Mouse (Mus musculus): ENCODE data around the gene Nr1i3. TPM values are rescaled to one million over a fixed set of nuclear protein-coding genes. Genes with fewer than 3 reads are reported as not detected.

The Nr1i3 gene
- polyA plus RNA-seq, 1 experiment from 2014 or later = 0.23 TPM

Other genes with a start within 250 kb of the Nr1i3 start
- 0.31 TPM in 1 of 2 replicates, not detected in the other for gene Fcgr2b, start 237.4 kb upstream of the Nr1i3 start, polyA plus RNA-seq (2014; fragmentation: Nextera tagmentation; extraction: Ambion mirVana)
- gene Fcgr4, start 195.1 kb upstream of the Nr1i3 start, polyA plus RNA-seq (2014; fragmentation: Nextera tagmentation; extraction: Ambion mirVana) = 0.21 and 0.35 TPM in 2 replicates
- gene Fcgr3, start 149.0 kb upstream of the Nr1i3 start, polyA plus RNA-seq (2014; fragmentation: Nextera tagmentation; extraction: Ambion mirVana) = 4.3 TPM in 2 replicates
- 1.5 and 2.9 TPM in 2 replicates for gene Cfap126, start 100.1 kb upstream of the Nr1i3 start, polyA plus RNA-seq (2014; fragmentation: Nextera tagmentation; extraction: Ambion mirVana)
- gene Sdhc, start 63.4 kb upstream of the Nr1i3 start, polyA plus RNA-seq (2014; fragmentation: Nextera tagmentation; extraction: Ambion mirVana) = 272 and 277 TPM in 2 replicates
- gene Mpz, start 63.3 kb upstream of the Nr1i3 start, polyA plus RNA-seq (2014; fragmentation: Nextera tagmentation; extraction: Ambion mirVana) = 0.13 TPM in 1 of 2 replicates, not detected in the other
- gene Pcp4l1, start 17.7 kb upstream of the Nr1i3 start, polyA plus RNA-seq (2014; fragmentation: Nextera tagmentation; extraction: Ambion mirVana) = 7.3 and 8.2 TPM in 2 replicates
- 31.6 and 39.2 TPM in 2 replicates for gene Tomm40l, start 8.5 kb downstream of the Nr1i3 start, polyA plus RNA-seq (2014; fragmentation: Nextera tagmentation; extraction: Ambion mirVana)
- 1.6 and 1.9 TPM in 2 replicates for gene Apoa2, start 11.1 kb downstream of the Nr1i3 start, polyA plus RNA-seq (2014; fragmentation: Nextera tagmentation; extraction: Ambion mirVana)
- gene Fcer1g, start 20.4 kb downstream of the Nr1i3 start, polyA plus RNA-seq (2014; fragmentation: Nextera tagmentation; extraction: Ambion mirVana) = 18.4 and 18.6 TPM in 2 replicates
- gene Adamts4, start 36.5 kb downstream of the Nr1i3 start, polyA plus RNA-seq (2014; fragmentation: Nextera tagmentation; extraction: Ambion mirVana) = 6.6 and 7.1 TPM in 2 replicates
- gene Ndufs2, start 37.4 kb downstream of the Nr1i3 start, polyA plus RNA-seq (2014; fragmentation: Nextera tagmentation; extraction: Ambion mirVana) = 257 and 264 TPM in 2 replicates
- gene B4galt3, start 56.4 kb downstream of the Nr1i3 start, polyA plus RNA-seq (2014; fragmentation: Nextera tagmentation; extraction: Ambion mirVana) = 72.3 and 75.5 TPM in 2 replicates
- gene Ppox, start 67.2 kb downstream of the Nr1i3 start, polyA plus RNA-seq (2014; fragmentation: Nextera tagmentation; extraction: Ambion mirVana) = 66.3 and 67.6 TPM in 2 replicates
- 110 and 114 TPM in 2 replicates for gene Usp21, start 74.0 kb downstream of the Nr1i3 start, polyA plus RNA-seq (2014; fragmentation: Nextera tagmentation; extraction: Ambion mirVana)
- 92.4 and 97.5 TPM in 2 replicates for gene Ufc1, start 81.1 kb downstream of the Nr1i3 start, polyA plus RNA-seq (2014; fragmentation: Nextera tagmentation; extraction: Ambion mirVana)
- gene Dedd, start 115.2 kb downstream of the Nr1i3 start, polyA plus RNA-seq (2014; fragmentation: Nextera tagmentation; extraction: Ambion mirVana) = 46.5 and 46.7 TPM in 2 replicates
- 31.7 and 35.6 TPM in 2 replicates for gene Nit1, start 131.7 kb downstream of the Nr1i3 start, polyA plus RNA-seq (2014; fragmentation: Nextera tagmentation; extraction: Ambion mirVana)
- gene Pfdn2, start 131.7 kb downstream of the Nr1i3 start, polyA plus RNA-seq (2014; fragmentation: Nextera tagmentation; extraction: Ambion mirVana) = 58.4 and 65.7 TPM in 2 replicates
- 1.7 and 2.3 TPM in 2 replicates for gene Klhdc9, start 146.8 kb downstream of the Nr1i3 start, polyA plus RNA-seq (2014; fragmentation: Nextera tagmentation; extraction: Ambion mirVana)
- 0.90 and 1.2 TPM in 2 replicates for gene Nectin4, start 156.1 kb downstream of the Nr1i3 start, polyA plus RNA-seq (2014; fragmentation: Nextera tagmentation; extraction: Ambion mirVana)
- 0.49 and 0.53 TPM in 2 replicates for gene Arhgap30, start 175.0 kb downstream of the Nr1i3 start, polyA plus RNA-seq (2014; fragmentation: Nextera tagmentation; extraction: Ambion mirVana)
- 152 and 170 TPM in 2 replicates for gene Usf1, start 197.3 kb downstream of the Nr1i3 start, polyA plus RNA-seq (2014; fragmentation: Nextera tagmentation; extraction: Ambion mirVana)
- 4.1 and 5.6 TPM in 2 replicates for gene Tstd1, start 204.9 kb downstream of the Nr1i3 start, polyA plus RNA-seq (2014; fragmentation: Nextera tagmentation; extraction: Ambion mirVana)
- gene F11r, start 223.6 kb downstream of the Nr1i3 start, polyA plus RNA-seq (2014; fragmentation: Nextera tagmentation; extraction: Ambion mirVana) = 12.8 and 13.4 TPM in 2 replicates

All from forebrain, embryonic 11.5 days (tissue).